Mouse (Mus musculus) bone marrow, adult 2 months (tissue): ENCODE measurements around the gene Ghr. TPM values are rescaled to one million over a fixed set of nuclear protein-coding genes. Genes with fewer than 3 reads are reported as not detected.

Experiments used
- H3K27ac ChIP-seq: fragments of 200-500 bp; 2 replicates; pipeline ENCODE4 v1.5.1; 2012; ENCODE audit warnings: low read depth, mild to moderate bottlenecking, control low read depth, inconsistent platforms, low read length; ENCODE audit not compliant: control insufficient read depth, poor library complexity, insufficient read depth
- H3K4me1 ChIP-seq: fragments of 200-500 bp; 2 replicates; pipeline ENCODE4 v1.6.1; 2011; ENCODE audit warnings: low read length; ENCODE audit not compliant: control insufficient read depth, insufficient read depth
- H3K4me3 ChIP-seq: fragments of 200-500 bp; replicated peaks from 2 replicates; pipeline ENCODE3; 2011; ENCODE audit warnings: mild to moderate bottlenecking, low read depth, low read length, control low read depth; ENCODE audit not compliant: control insufficient read depth
- CTCF ChIP-seq: fragments of 200-500 bp; IDR thresholded peaks from 2 replicates; pipeline ENCODE4 v1.5.1; 2011; ENCODE audit warnings: low read length, control low read depth; ENCODE audit not compliant: control insufficient read depth, insufficient read depth
- POLR2A ChIP-seq: fragments of 200-500 bp; IDR thresholded peaks from 2 replicates; pipeline ENCODE4 v1.6.1; 2011; ENCODE audit warnings: low read depth, mild to moderate bottlenecking, control low read depth, low read length, borderline replicate concordance; ENCODE audit not compliant: control insufficient read depth
- WGBS: fragments of 180-500 bp; shearing (Covaris S2); methylation state at CpG from one replicate; pipeline ENCODE4 v1.1.7; 2018; 5-methylcytosine and 5-hydroxymethylcytosine counted together
- polyA plus RNA-seq: library from polyadenylated mRNA; stranded (reverse); fragments of >200 nt; gene quantifications from 2 replicates; pipeline ENCODE4 v1.2.4, GENCODE M21; 2011; ENCODE audit warnings: low replicate concordance; ENCODE audit not compliant: missing spikeins, insufficient read depth, insufficient read length

Ghr gene
- 4.3 and 10.0 TPM in 2 replicates for polyA plus RNA-seq

- under 1% methylated on average over 46 of the region's 52 CpGs for WGBS
- Histone ChIP-seq H3K27ac (no peak within 1 kb of the TSS), H3K4me1 (no peaks in the 10 kb centered on the region), H3K4me3 (peak within 1 kb of the TSS; percentile 39)
- no peak for TF ChIP-seq POLR2A
- peak; percentile 44; the same call in 1 of the 2 replicates for TF ChIP-seq CTCF
Observed at GRCm38 (mm10) chr15:3582807-3583636, at the start of gene Ghr. TSS of gene Ghr (minus strand) at chr15:3583492.

DNA sequence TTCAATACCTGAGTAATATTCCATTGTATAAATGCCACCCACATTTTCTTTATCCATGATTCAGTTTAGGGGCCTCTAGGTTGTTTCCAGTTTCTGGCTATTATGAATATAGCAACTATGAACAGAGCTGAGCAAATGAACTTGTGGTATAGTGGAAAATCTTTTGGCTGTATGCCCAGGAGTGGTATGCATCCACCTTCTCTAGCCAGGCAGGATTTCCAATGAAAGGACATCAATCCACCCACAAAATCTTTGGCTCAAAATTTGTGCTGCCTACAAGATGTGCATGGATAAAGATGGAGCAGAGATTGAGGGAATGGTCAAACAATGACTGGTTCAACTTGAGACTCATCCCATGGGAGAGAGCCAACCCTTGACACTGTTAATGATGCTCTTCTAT lies 39.5 kb upstream of the Ghr start:
- no peaks in the 10 kb centered on the region for H3K4me1 ChIP-seq
- TF ChIP-seq POLR2A (no peak), CTCF (no peak)
- no peak overlapping the region for H3K4me3 ChIP-seq
- H3K27ac ChIP-seq, result no peak overlapping the region

GRCm38 (mm10) chr15:3620368-3620767 lies 37.1 kb upstream of the Ghr start:
- no peaks in the 10 kb centered on the region for H3K4me1 ChIP-seq
- 82% methylated on average over 3 of the region's 3 CpGs for WGBS

DNA sequence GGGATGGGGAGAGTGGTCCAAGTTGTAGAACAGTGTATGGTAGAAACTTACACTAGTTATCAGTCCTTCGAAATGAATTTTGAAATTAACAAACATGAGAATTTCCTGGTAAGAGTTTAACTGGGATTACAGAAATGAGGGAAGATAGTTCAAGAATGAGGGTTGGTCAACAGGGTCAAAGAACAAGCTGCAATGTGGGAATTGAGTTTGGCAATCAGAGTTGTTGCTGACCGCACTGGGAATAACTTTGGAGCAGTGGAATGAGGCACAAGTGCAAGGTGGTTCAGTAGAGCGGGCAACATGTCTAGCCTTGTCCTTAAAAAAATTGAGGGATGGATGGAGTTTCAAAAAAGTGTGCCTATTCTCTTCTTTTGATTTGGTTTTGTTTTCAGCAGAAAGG lies 35.0 kb upstream of the Ghr start:
- H3K4me1 ChIP-seq, result no peaks in the 10 kb centered on the region
- WGBS, result 80% methylated on average over 3 of the region's 3 CpGs
- TF ChIP-seq CTCF (no peak), POLR2A (no peak)
- no peak overlapping the region for H3K4me3 ChIP-seq
- no peak overlapping the region for H3K27ac ChIP-seq

More at GRCm38 (mm10) chr15:3620368-3620767, 37.1 kb upstream of the Ghr start:
- Histone ChIP-seq H3K4me3 (no peak overlapping the region), H3K27ac (no peak overlapping the region)
- TF ChIP-seq POLR2A, result no peak
- TF ChIP-seq CTCF, result no peak

DNA sequence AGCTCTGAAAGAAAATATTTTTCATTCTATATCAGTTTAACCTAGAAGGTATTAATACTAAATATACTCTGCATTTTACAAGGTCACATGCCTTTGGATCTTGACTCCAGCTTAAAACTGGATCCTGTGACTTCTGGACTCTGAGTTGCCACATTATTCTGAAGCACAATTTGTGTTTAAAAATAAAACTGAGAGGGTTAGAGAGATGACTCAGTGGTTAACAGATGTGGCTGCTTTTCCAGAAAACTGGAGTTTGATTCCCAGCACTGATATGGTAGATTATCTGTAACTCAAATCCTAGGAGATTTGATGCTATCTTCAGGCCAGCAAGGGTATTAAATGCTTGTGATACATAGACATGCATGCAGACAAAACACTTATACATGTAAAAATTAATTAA lies 28.7 kb upstream of the Ghr start:
- H3K4me3 ChIP-seq, result no peak overlapping the region
- H3K4me1 ChIP-seq, result no peaks in the 10 kb centered on the region
- no peak overlapping the region for H3K27ac ChIP-seq
- TF ChIP-seq POLR2A (no peak), CTCF (no peak)

DNA sequence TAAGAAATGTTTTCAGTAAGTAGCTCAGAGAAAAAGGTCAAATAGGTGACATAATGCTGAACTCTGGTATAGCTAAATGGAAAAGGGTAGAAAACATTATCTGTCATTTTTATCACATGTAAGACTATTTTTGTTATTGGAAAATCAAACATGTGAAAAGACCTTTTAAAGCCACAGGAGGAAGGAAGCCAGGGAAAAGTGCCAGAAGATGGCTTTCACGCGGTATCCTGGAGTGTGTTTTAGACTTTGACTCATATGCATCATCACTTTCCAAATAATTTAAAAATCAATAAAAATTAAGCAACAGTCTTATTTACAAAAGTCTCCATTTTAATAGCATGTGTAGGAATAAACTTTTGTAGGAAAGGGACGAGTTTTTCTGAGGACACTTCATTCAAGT lies 24.7 kb upstream of the Ghr start:
- TF ChIP-seq CTCF, result no peak
- TF ChIP-seq POLR2A, result no peak
- no peak overlapping the region for H3K4me3 ChIP-seq
- H3K27ac ChIP-seq, result no peak overlapping the region
- no peaks in the 10 kb centered on the region for H3K4me1 ChIP-seq
- WGBS, result 77% methylated on average over 3 of the region's 3 CpGs

DNA sequence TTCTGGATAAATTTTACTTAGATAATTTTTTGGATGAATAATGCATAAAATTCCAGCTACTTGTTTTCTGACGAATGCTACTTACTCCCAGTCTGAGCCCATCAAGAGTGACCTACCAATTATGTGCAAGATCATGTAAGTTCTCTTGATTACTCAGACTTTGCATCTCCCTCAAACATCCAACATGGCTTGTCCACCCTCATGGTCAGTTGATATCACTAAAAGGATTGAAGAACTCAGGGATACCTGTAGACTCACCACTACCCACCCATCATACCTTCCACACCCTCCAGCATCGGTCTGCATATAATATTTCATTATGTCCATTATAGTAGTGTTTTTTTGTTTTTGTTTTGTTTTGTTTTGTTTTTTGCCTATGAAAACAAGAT lies 18.8 kb upstream of the Ghr start:
- no peaks in the 10 kb centered on the region for H3K4me1 ChIP-seq
- TF ChIP-seq POLR2A (no peak), CTCF (no peak)
- H3K4me3 ChIP-seq, result no peak overlapping the region
- 77% methylated on average over 2 of the region's 2 CpGs for WGBS
- no peak overlapping the region for H3K27ac ChIP-seq

DNA sequence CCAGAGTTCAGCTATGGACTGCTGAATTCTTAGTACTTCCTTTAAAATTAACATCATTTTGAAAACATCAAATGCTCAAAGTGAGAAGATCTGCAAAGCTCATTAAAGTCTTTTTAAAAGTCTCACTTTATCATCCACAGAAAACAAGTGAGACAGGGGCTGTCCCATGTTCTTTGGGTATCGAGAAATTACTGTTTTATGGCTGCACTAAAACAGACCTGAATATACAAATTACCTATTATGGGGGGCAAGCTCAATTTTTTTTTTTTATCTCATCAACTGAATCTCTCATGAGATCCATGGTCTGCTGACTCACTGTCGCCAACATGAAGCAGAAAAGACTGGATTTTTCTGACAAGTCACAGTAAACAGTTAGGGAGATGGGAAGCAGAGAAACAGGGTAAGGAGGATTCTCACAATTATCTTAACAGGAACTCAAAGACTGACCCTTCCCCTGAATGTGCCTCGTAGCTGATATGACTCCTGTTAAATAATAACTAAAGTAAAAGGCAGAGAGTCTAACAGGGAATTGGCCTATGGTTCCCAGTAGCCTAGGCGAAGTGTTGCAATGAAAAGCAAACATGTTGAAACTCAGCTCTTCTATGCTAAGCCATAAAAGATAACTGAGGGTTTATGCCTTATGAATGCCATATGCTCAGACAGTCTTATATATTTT lies 18.3 kb upstream of the Ghr start:
- H3K4me1 ChIP-seq, result no peaks in the 10 kb centered on the region
- TF ChIP-seq CTCF (no peak), POLR2A (no peak)
- H3K27ac ChIP-seq, result no peak overlapping the region
- no peak overlapping the region for H3K4me3 ChIP-seq
- WGBS, result 64% methylated on average over 4 of the region's 4 CpGs
